Mouse (Mus musculus) embryonic fibroblast, embryonic 13.5 days (primary cell): Measurements from ENCODE around the gene Tuba1c.

ENCODE experiments used
- CTCF ChIP-seq: IDR thresholded peaks from 2 replicates; pipeline ENCODE4 v1.5.1; 2011; ENCODE audit warnings: mild to moderate bottlenecking, control low read depth, low read length, moderate library complexity, borderline replicate concordance; ENCODE audit not compliant: insufficient read depth
- POLR2A ChIP-seq: IDR thresholded peaks from 2 replicates; pipeline ENCODE4 v1.6.1; 2011; ENCODE audit warnings: low read depth, mild to moderate bottlenecking, control low read depth, low read length, moderate library complexity

GRCm38 (mm10) chr15:99000535-99001283, 29.0 kb upstream of the Tuba1c start:
- TF ChIP-seq POLR2A: no peak
- no peak for TF ChIP-seq CTCF
